Mouse (Mus musculus): ENCODE measurements around the gene Ost4.

Ost4 gene

GRCm38 (mm10) chr5:30923119-30923518, 15.5 kb upstream of the Ost4 start:
- no peak for DNase-seq (ENCODE audit: low spot score)

GRCm38 (mm10) chr5:30922581-30923041, 15.0 kb upstream of the Ost4 start:
- no peak for DNase-seq (ENCODE audit: low spot score)

- DNase-seq (ENCODE audit: low spot score) = peak; percentile 95
Measured at GRCm38 (mm10) chr5:30921256-30922033, 13.9 kb upstream of the Ost4 start, which contains the start of gene Khk. Gene Khk (plus strand): TSS chr5:30921431.

- no peak for DNase-seq (ENCODE audit: low spot score)
Measured at GRCm38 (mm10) chr5:30920621-30921020, 13.0 kb upstream of the Ost4 start.

- DNase-seq (ENCODE audit: low spot score) = no peak
Measured at GRCm38 (mm10) chr5:30919831-30920614, 12.4 kb upstream of the Ost4 start.

- DNase-seq (ENCODE audit: low spot score) = no peak
Measured at GRCm38 (mm10) chr5:30918691-30919090, 11.1 kb upstream of the Ost4 start.

- DNase-seq (ENCODE audit: low spot score) = no peak
Measured at GRCm38 (mm10) chr5:30917891-30918670, 10.5 kb upstream of the Ost4 start.

GRCm38 (mm10) chr5:30917348-30917747, 9.8 kb upstream of the Ost4 start:
- DNase-seq (ENCODE audit: low spot score) = no peak

- no peak for DNase-seq (ENCODE audit: low spot score)
Measured at GRCm38 (mm10) chr5:30916841-30917240, 9.3 kb upstream of the Ost4 start.

GRCm38 (mm10) chr5:30915974-30916433, 8.4 kb upstream of the Ost4 start:
- DNase-seq (ENCODE audit: low spot score) = peak; percentile 64

- DNase-seq (ENCODE audit: low spot score) = no peak
Measured at GRCm38 (mm10) chr5:30915456-30915855, 7.9 kb upstream of the Ost4 start.

GRCm38 (mm10) chr5:30914849-30915248, 7.3 kb upstream of the Ost4 start:
- DNase-seq (ENCODE audit: low spot score) = no peak

GRCm38 (mm10) chr5:30914101-30914635, 6.6 kb upstream of the Ost4 start:
- DNase-seq (ENCODE audit: low spot score) = no peak

- DNase-seq (ENCODE audit: low spot score) = no peak
Measured at GRCm38 (mm10) chr5:30913060-30913841, 5.7 kb upstream of the Ost4 start, which contains the start of gene Emilin1. Gene Emilin1 (plus strand): TSS chr5:30913402.

GRCm38 (mm10) chr5:30912156-30912555, 4.6 kb upstream of the Ost4 start:
- no peak for DNase-seq (ENCODE audit: low spot score)

GRCm38 (mm10) chr5:30910481-30910880, 2.9 kb upstream of the Ost4 start:
- no peak for DNase-seq (ENCODE audit: low spot score)

GRCm38 (mm10) chr5:30909863-30910262, 2.3 kb upstream of the Ost4 start:
- no peak for DNase-seq (ENCODE audit: low spot score)

- DNase-seq (ENCODE audit: low spot score) = no peak
Measured at GRCm38 (mm10) chr5:30909300-30909659, 1.7 kb upstream of the Ost4 start.

GRCm38 (mm10) chr5:30908426-30909299, 1.1 kb upstream of the Ost4 start:
- no peak for DNase-seq (ENCODE audit: low spot score)

- no peak for DNase-seq (ENCODE audit: low spot score)
Measured at GRCm38 (mm10) chr5:30901860-30902259, 5.7 kb downstream of the Ost4 start.
